Mouse (Mus musculus) MEL (cell line): ENCODE measurements at regions not wholly inside any gene's neighbourhood (a gene's known extent, or its start where the extent isn't known, plus 50 kb on each side); places are given as distances from the start of the nearest gene placed in this dataset.

Experiments used
- CHD2 ChIP-seq: IDR thresholded peaks from 2 replicates; pipeline ENCODE4 v1.6.1; 2011; ENCODE audit warnings: low read length, improper control_type of control experiment
- CTCF ChIP-seq, 3 experiments: IDR thresholded peaks in 2 of 3; conservative IDR thresholded peaks in 1 of 3; 2 replicates each; pipeline ENCODE4 v1.5.1; 2011 to 2012; ENCODE audit warnings: low read length in 3 of 3, low read depth in 2 of 3, mild to moderate bottlenecking in 2 of 3, improper control_type of control experiment in 1 of 3, inconsistent platforms in 1 of 3, mixed read lengths in 1 of 3, moderate library complexity in 1 of 3; ENCODE audit not compliant: control insufficient read depth in 1 of 3, insufficient read depth in 1 of 3, poor library complexity in 1 of 3, severe bottlenecking in 1 of 3
- EP300 ChIP-seq, 2 experiments: IDR thresholded peaks; 2 replicates each; pipeline ENCODE4 v1.6.1; 2011; ENCODE audit warnings: improper control_type of control experiment in 2 of 2, low read length in 2 of 2, low read depth in 1 of 2, mild to moderate bottlenecking in 1 of 2
- ETS1 ChIP-seq: IDR thresholded peaks from 2 replicates; pipeline ENCODE4 v1.6.1; 2012; ENCODE audit warnings: low read depth, mild to moderate bottlenecking, inconsistent platforms, low read length, improper control_type of control experiment, moderate library complexity
- GABPA ChIP-seq: IDR thresholded peaks from 2 replicates; pipeline ENCODE4 v1.6.1; 2012; ENCODE audit warnings: low read depth, mild to moderate bottlenecking, inconsistent platforms, low read length, improper control_type of control experiment, moderate library complexity
- GATA1 ChIP-seq: IDR thresholded peaks from 2 replicates; pipeline ENCODE4 v1.6.1; 2011; ENCODE audit warnings: low read depth, low read length, improper control_type of control experiment
- POLR2A ChIP-seq, 2 experiments: IDR thresholded peaks; 2 replicates each; pipeline ENCODE4 v1.6.1; 2011 to 2012; ENCODE audit warnings: low read length in 2 of 2, mild to moderate bottlenecking in 2 of 2, control low read depth in 1 of 2, improper control_type of control experiment in 1 of 2, low read depth in 1 of 2, moderate library complexity in 1 of 2; ENCODE audit not compliant: control insufficient read depth in 1 of 2, insufficient read depth in 1 of 2, poor library complexity in 1 of 2

GRCm38 (mm10) chr19:21111836-21112235, 157.8 kb upstream of the Tmc1 start:
- TF ChIP-seq POLR2A (IDR thresholded peaks at IDR 0.05; ENCODE audit: control insufficient read depth in 1 of 2, insufficient read depth in 1 of 2, low read depth in 1 of 2, low read length in 2 of 2, poor library complexity in 1 of 2) (no peak), CHD2 (no peak), GATA1 (no peak), CTCF (IDR thresholded peaks at IDR 0.05 in 2 of 3, conservative IDR thresholded peaks at IDR 0.05 in 1 of 3; ENCODE audit: control insufficient read depth in 1 of 3, insufficient read depth in 1 of 3, low read depth in 2 of 3, low read length in 3 of 3, poor library complexity in 1 of 3, severe bottlenecking in 1 of 3) (no peak), ETS1 (no peak), EP300 (IDR thresholded peaks at IDR 0.05; ENCODE audit: low read depth in 1 of 2, low read length in 2 of 2) (no peak), GABPA (no peak)
